Mouse (Mus musculus): ENCODE measurements around the gene Cobl. TPM values are rescaled to one million over a fixed set of nuclear protein-coding genes. Genes with fewer than 3 reads are reported as not detected.

Cobl gene
- total and polyA plus RNA-seq, 2 experiments from 2014 or later = 11.4 to 17.8 TPM

GRCm38 (mm10) chr11:12190417-12190816, 274.3 kb downstream of the Cobl start:
- Histone ChIP-seq H3K27ac (no peak overlapping the region), H3K9me3 (ENCODE audit: low read length) (no peaks in the 10 kb centered on the region), H3K4me1 (ENCODE audit: insufficient read depth, low read length) (no peaks in the 10 kb centered on the region), H3K36me3 (ENCODE audit: insufficient read depth, low read length) (no peaks in the 10 kb centered on the region), H3K4me3 (ENCODE audit: low read length) (no peak overlapping the region), H3K27me3 (ENCODE audit: insufficient read depth, low read length) (no peaks in the 10 kb centered on the region), H3K4me2 (ENCODE audit: low read depth, low read length) (no peak overlapping the region), H3K9ac (replicated peaks; ENCODE audit: low read length) (no peak overlapping the region)
- DNase-seq (ENCODE audit: low spot score) (no peak), ATAC-seq (no peak)
- WGBS = 56% methylated on average over 1 of the region's 1 CpGs
- no peak for TF ChIP-seq CTCF (IDR thresholded peaks at IDR 0.05; ENCODE audit: low read depth)
